Mouse (Mus musculus) kidney, embryonic 14.5 days (tissue): ENCODE measurements around the gene Amigo3. TPM values are rescaled to one million over a fixed set of nuclear protein-coding genes. Genes with fewer than 3 reads are reported as not detected.

Experiments
- ATAC-seq: fragments of 200-750 bp; cut with Nextera tagmentation; 2 replicates; pipeline ENCODE4 v1.8.0; 2017; ENCODE audit warnings: moderate number of reproducible peaks, mild to moderate bottlenecking, moderate TSS enrichment, moderate library complexity; ENCODE audit not compliant: low FRiP score, low TSS enrichment
- H3K27ac ChIP-seq: fragments of 300-500 bp; sonication (generic); 2 replicates; pipeline ENCODE4 v1.5.1; 2014; ENCODE audit warnings: low read depth, mild to moderate bottlenecking, low read length, moderate library complexity, mixed read lengths
- H3K27me3 ChIP-seq: fragments of 300-500 bp; sonication (generic); 2 replicates; pipeline ENCODE4 v1.6.1; 2014; ENCODE audit warnings: mild to moderate bottlenecking, low read length; ENCODE audit not compliant: control insufficient read depth, insufficient read depth
- H3K36me3 ChIP-seq: fragments of 300-500 bp; sonication (generic); 2 replicates; pipeline ENCODE4 v1.6.1; 2014; ENCODE audit warnings: low read length, mixed read lengths; ENCODE audit not compliant: control insufficient read depth, insufficient read depth
- H3K4me1 ChIP-seq: fragments of 300-500 bp; sonication (generic); 2 replicates; pipeline ENCODE4 v1.6.1; 2014; ENCODE audit warnings: low read length, mixed read lengths; ENCODE audit not compliant: control insufficient read depth, insufficient read depth
- H3K4me2 ChIP-seq: fragments of 300-500 bp; sonication (generic); replicated peaks from 2 replicates; pipeline ENCODE4 v1.6.1; 2014; ENCODE audit warnings: low read depth, mild to moderate bottlenecking, low read length
- H3K4me3 ChIP-seq: fragments of 300-500 bp; sonication (generic); 2 replicates; pipeline ENCODE4 v1.5.1; 2014; ENCODE audit warnings: mild to moderate bottlenecking, low read length
- H3K9ac ChIP-seq: fragments of 300-500 bp; sonication (generic); 2 replicates; pipeline ENCODE4 v1.6.1; 2014; ENCODE audit warnings: low read depth, mild to moderate bottlenecking, low read length, moderate library complexity
- H3K9me3 ChIP-seq: fragments of 300-500 bp; sonication (generic); 2 replicates; pipeline ENCODE4 v1.6.1; 2016; ENCODE audit warnings: low read length; ENCODE audit not compliant: control insufficient read depth
- WGBS: fragments of 180-500 bp; shearing (Covaris S2); extraction: QIAGEN DNeasy Blood & Tissue Kit; methylation state at CpG from one replicate; pipeline ENCODE4 v1.1.7; 2014; 5-methylcytosine and 5-hydroxymethylcytosine counted together
- polyA plus RNA-seq: library from polyadenylated mRNA; unstranded; fragments of >200 nt; fragmentation: Nextera tagmentation; extraction: Ambion mirVana; gene quantifications from 2 replicates; pipeline ENCODE4 v1.2.1, GENCODE M21; 2014

The Amigo3 gene
- polyA plus RNA-seq, 1 experiment from 2014 or later, result 2.1 TPM

DNA sequence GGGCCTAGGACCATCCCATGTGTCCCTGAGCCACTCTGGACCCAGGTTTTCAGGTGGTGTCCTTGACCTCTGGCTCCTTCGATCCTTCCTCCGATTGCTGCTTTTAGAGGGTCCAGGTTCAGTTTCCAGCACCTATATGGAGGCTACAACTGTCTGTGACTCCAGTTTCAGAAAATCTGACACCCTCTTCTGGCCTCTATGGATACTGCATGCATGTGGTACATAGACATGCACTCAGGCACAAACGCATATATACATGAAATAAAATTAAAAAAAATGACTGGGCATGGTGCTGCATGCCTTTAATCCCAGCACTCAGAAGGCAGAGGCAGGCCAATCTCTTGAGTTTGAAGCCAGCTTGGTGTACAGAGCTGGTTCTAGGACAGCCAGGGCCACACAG lies 25.1 kb upstream of the Amigo3 start:
- H3K36me3 ChIP-seq, result peaks cover 57% of the 10 kb centered on the region
- 95% methylated on average over 3 of the region's 3 CpGs for WGBS

DNA sequence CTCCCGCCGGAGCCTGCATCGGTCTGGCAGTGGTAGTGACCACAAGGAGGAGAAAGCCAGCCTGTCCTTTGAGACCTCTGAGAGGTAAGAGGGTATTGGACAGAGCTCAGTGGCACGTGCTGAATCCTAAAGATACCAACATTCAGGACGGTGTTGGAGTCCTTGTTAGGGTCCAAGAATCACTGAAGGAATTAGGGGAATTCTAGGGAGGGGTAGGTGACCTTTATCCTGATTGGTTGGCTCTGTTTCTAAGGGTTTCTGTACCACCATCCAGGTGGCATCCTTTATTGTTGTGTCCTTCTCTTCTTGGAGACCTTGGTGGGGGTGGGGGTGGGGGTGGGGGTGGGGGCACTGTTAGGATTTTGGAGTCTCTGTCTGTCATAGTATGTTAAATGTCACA lies 20.8 kb upstream of the Amigo3 start:
- peaks cover 57% of the 10 kb centered on the region for H3K36me3 ChIP-seq
- no peaks in the 10 kb centered on the region for H3K27me3 ChIP-seq
- H3K9me3 ChIP-seq, result no peaks in the 10 kb centered on the region
- 92% methylated on average over 5 of the region's 5 CpGs for WGBS
- H3K4me1 ChIP-seq, result no peaks in the 10 kb centered on the region
- no peak overlapping the region for H3K27ac ChIP-seq
- H3K9ac ChIP-seq, result no peak overlapping the region
- H3K4me2 ChIP-seq, result no peak overlapping the region
- H3K4me3 ChIP-seq, result no peak overlapping the region
- ATAC-seq, result no peak

More for the DNA sequence above, 25.1 kb upstream of the Amigo3 start:
- Histone ChIP-seq H3K27ac (no peak overlapping the region), H3K4me1 (no peaks in the 10 kb centered on the region), H3K9me3 (no peaks in the 10 kb centered on the region), H3K4me2 (no peak overlapping the region), H3K27me3 (no peaks in the 10 kb centered on the region), H3K9ac (no peak overlapping the region), H3K4me3 (no peak overlapping the region)
- ATAC-seq, result no peak

DNA sequence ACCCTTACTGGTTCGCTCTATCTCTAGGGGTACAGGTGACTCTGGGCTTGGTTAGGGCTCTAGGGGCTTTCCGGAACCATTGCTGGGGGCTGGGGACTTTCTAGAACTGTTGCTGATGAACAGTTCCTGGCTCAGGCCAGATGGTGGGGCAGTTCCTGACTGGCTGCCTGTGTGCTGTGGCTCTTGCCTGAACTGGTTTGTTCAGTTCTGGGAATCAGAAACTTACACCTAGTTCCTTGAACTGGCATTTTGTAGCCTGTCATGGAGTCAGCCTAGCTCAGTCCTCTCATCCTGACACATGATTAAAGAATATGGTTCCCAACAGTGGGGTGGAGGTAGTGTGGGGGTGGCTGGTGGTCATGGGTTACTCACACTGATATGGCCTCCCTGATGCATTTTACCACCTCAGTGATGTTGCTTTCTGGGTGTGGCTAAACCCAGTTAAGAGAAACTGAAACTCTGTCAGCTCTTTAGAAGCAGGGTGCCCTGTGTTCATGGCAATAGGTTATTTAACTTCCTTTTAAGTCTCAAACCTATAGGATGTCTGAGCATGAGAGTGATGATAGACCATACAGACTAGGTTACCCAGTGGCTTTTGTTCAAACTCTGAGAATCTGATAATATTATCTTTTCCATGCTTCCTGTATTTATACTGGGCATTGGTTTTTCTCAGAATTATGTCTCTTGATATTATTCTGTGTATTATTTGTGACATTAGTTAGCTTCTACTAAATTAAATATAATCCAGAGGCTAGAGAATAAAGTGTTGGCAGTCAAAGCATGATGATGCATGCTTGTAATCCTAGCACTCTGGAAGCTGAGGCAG lies 17.4 kb upstream of the Amigo3 start:
- Histone ChIP-seq H3K27ac (no peak overlapping the region), H3K4me1 (no peaks in the 10 kb centered on the region), H3K9ac (no peak overlapping the region), H3K4me2 (no peak overlapping the region), H3K4me3 (no peak overlapping the region), H3K36me3 (peaks cover 49% of the 10 kb centered on the region), H3K27me3 (no peaks in the 10 kb centered on the region), H3K9me3 (no peaks in the 10 kb centered on the region)
- ATAC-seq, result no peak
- WGBS, result 98% methylated on average over 2 of the region's 2 CpGs

DNA sequence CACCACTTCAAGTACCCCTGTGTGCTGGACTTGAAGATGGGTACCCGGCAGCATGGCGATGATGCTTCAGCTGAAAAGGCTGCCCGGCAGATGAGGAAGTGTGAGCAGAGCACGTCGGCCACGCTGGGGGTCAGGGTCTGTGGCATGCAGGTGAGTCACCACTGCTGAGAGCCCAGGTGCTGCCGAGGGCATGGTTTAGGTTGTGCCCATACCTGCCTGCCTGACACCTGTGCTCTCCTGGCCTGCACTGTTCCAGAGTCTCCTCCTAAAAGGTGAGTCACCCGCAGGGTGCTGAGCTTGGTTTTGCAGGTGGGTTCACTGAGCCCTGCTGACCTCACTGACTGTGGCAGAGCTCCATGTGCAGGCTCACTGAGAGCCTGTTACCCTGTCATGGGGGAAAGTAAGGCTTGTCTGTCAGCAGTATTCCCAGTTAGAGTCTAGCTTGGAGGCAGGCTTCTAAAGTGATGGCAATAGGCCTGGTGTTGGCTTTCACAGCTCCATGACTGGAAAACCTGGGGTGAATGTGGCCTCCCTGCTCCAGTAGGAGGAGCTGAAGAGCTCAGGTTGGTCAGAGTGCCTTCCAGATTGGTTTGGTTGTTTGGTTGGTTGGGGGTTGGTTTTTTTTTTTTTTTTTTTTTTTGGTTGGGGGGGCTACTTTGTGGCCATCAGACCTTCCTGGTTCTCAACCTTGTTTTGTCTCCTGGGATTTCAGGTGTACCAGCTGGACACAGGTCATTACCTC lies 8.0 kb upstream of the Amigo3 start:
- Histone ChIP-seq H3K36me3 (peaks cover 59% of the 10 kb centered on the region), H3K27me3 (no peaks in the 10 kb centered on the region), H3K9me3 (no peaks in the 10 kb centered on the region), H3K9ac (no peak overlapping the region), H3K4me1 (peaks cover 8% of the 10 kb centered on the region), H3K27ac (no peak overlapping the region), H3K4me3 (no peak overlapping the region), H3K4me2 (no peak overlapping the region)
- no peak for ATAC-seq
- 97% methylated on average over 8 of the region's 8 CpGs for WGBS

DNA sequence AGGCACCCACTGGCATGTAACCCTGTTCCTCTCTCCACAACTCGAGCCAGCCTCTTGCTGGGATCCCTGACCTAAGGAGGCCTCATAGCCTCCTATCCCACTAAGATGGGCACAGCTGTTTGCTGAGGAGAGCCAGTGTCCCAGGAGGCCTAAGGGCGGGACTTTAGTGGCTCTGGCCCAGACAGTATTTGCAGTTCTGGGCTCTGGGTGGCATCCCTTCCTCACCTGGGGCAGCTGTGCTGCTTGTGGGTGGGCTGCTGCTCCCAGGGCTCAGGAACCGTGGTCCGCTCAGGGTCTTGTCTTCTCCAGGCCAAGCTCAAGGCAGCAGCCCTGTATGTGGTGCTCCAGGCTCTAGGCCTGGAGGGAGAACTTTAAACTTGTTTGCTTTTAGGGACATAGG lies 6.4 kb upstream of the Amigo3 start:
- peaks cover 54% of the 10 kb centered on the region for H3K36me3 ChIP-seq
- ATAC-seq, result no peak

DNA sequence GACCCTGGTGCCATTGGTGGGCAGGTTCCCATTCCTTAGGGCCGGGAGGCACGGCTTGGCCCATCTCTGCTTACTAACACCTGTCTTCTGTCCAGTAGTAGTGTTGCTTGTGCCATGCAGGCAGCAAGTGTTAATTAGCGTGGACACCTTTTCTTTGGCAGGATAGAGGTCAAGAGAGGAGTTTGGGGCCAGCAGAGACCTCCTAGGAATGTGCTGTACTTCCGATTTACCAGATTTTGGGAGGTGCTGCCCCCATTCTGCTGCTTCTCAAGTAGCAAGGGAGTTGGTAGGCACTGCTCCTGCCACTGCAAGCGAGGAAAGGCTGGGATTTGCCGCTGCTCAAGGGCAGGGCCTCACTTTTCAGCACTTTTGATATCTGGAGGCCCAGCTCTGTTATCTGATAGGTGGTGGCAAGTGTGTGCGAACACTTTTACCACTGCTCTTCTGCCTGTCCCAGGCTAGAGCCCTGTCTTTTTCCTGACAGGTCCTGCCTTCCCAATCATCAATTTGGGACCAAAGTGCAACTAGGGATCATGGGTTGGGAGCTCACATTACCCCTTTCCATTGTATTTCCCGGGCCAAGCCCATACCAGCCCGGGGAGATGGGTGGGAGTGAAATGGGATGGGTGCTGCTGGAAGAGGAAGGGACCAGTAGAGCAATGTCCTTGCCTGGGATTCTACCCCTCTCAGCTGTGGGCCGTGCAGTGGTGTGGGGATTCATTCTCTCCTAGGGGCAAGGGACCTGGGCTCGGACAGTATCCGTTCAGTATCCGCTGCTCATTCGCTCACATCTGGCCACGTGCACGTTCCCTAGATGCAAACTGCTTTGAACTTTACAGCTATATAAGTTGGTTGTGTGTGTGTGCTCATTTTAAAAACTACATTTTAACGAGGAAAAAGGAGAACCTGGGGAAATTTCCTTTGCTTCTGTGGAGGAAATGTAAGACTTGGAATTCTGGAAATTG lies 5.1 kb upstream of the Amigo3 start:
- Histone ChIP-seq H3K9ac (peak overlapping the region; percentile 70), H3K27ac (peak overlapping the region; percentile 63; the same call in 1 of the 2 replicates), H3K9me3 (no peaks in the 10 kb centered on the region), H3K27me3 (no peaks in the 10 kb centered on the region), H3K4me2 (peak overlapping the region; percentile 87), H3K4me1 (peaks cover 16% of the 10 kb centered on the region), H3K4me3 (peak overlapping the region; percentile 84), H3K36me3 (peaks cover 49% of the 10 kb centered on the region)
- ATAC-seq, result no peak
- 41% methylated on average over 17 of the region's 17 CpGs for WGBS

More for the DNA sequence above, 6.4 kb upstream of the Amigo3 start:
- Histone ChIP-seq H3K9me3 (no peaks in the 10 kb centered on the region), H3K9ac (no peak overlapping the region), H3K4me3 (no peak overlapping the region), H3K4me2 (no peak overlapping the region), H3K27me3 (no peaks in the 10 kb centered on the region), H3K27ac (no peak overlapping the region), H3K4me1 (peaks cover 11% of the 10 kb centered on the region)
- 87% methylated on average over 4 of the region's 4 CpGs for WGBS

DNA sequence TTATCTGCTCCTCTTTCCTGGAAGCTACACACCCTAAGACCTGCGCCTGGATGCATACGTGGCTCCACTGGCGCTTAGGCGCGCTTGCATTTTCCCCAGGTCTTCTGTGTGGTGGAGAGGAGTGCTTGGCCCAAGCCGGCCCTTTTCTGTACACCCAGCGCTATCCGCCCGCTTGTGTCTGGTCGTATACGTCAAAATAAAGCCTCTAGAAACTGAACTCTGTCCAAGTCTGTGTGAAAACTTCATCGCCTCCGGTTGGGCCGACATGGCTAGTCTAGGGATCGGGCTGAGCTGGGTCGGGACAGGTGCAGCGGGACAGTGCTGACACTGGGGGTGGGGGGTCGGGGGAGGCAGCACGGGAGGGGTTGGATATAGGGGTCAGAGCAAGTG lies 4.4 kb upstream of the Amigo3 start:
- H3K27me3 ChIP-seq, result no peaks in the 10 kb centered on the region
- H3K27ac ChIP-seq, result peak overlapping the region; percentile 63; the same call in 1 of the 2 replicates
- H3K9me3 ChIP-seq, result no peaks in the 10 kb centered on the region
- H3K4me3 ChIP-seq, result peak overlapping the region; percentile 84
- WGBS, result under 1% methylated on average over 19 of the region's 19 CpGs
- peak overlapping the region; percentile 87 for H3K4me2 ChIP-seq
- peaks cover 22% of the 10 kb centered on the region for H3K4me1 ChIP-seq
- ATAC-seq, result peak; percentile 60
- peak overlapping the region; percentile 70 for H3K9ac ChIP-seq
- H3K36me3 ChIP-seq, result peaks cover 46% of the 10 kb centered on the region

DNA sequence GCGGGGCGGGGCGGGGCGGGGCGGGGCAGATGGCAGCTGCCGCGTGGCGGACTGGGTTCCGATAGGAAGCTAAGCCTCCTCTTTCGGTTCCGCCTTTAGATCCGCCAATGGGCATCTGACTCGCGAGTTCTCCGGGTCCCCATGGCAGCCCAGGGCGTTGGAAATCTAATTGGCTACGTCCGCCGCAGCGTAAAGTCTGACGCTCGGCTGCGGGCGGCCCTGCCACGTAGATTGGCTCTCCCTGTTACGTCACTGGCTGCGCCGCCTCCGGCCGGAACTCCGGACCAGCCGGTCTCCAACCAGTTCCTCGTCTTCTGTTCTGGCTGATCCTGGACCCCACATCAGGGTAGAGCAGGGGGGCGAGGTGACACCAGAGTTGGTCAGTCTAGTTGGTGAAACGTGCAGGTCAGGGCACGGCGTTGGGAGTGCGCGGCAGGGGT lies 3.9 kb upstream of the Amigo3 start, which contains the start of gene Gmppb:
Gmppb (plus strand) TSS at position 227 of the 440 bp plus-strand sequence.
- Histone ChIP-seq H3K9me3 (no peaks in the 10 kb centered on the region), H3K4me2 (peak within 1 kb of the TSS; percentile 87), H3K36me3 (peaks cover 51% of the 10 kb centered on the region), H3K9ac (peak within 1 kb of the TSS; percentile 70), H3K4me3 (peak within 1 kb of the TSS; percentile 84), H3K27me3 (no peaks in the 10 kb centered on the region), H3K27ac (peak within 1 kb of the TSS; percentile 71), H3K4me1 (peaks cover 22% of the 10 kb centered on the region)
- ATAC-seq, result peak; percentile 93
- under 1% methylated on average over 36 of the region's 39 CpGs for WGBS
